Mouse (Mus musculus) embryonic facial prominence, embryonic 15.5 days (tissue): ENCODE results near the gene Thoc2. TPM values are rescaled to one million over a fixed set of nuclear protein-coding genes. Genes with fewer than 3 reads are reported as not detected.

Experiments used
- ATAC-seq: fragments of 200-750 bp; cut with Nextera tagmentation; 2 replicates; pipeline ENCODE4 v1.8.0; 2017; ENCODE audit warnings: low read depth, moderate TSS enrichment; ENCODE audit not compliant: insufficient number of reproducible peaks, low FRiP score, low TSS enrichment
- H3K27ac ChIP-seq: fragments of 300-500 bp; sonication (generic); replicated peaks from 2 replicates; pipeline ENCODE4 v1.5.1; 2015; ENCODE audit warnings: mild to moderate bottlenecking, inconsistent platforms
- H3K27me3 ChIP-seq: fragments of 300-500 bp; sonication (generic); 2 replicates; pipeline ENCODE4 v1.6.1; 2015; ENCODE audit warnings: inconsistent platforms
- H3K36me3 ChIP-seq: fragments of 300-500 bp; sonication (generic); 2 replicates; pipeline ENCODE4 v1.6.1; 2015; ENCODE audit warnings: mild to moderate bottlenecking, inconsistent platforms
- H3K4me1 ChIP-seq: fragments of 300-500 bp; sonication (generic); 2 replicates; pipeline ENCODE4 v1.6.1; 2015; ENCODE audit warnings: inconsistent platforms
- H3K4me2 ChIP-seq: fragments of 300-500 bp; sonication (generic); replicated peaks from 2 replicates; pipeline ENCODE4 v1.6.1; 2015; ENCODE audit warnings: mild to moderate bottlenecking, inconsistent platforms
- H3K4me3 ChIP-seq: fragments of 300-500 bp; sonication (generic); replicated peaks from 2 replicates; pipeline ENCODE4 v1.5.1; 2015; ENCODE audit warnings: mild to moderate bottlenecking, inconsistent platforms
- H3K9ac ChIP-seq: fragments of 300-500 bp; sonication (generic); 2 replicates; pipeline ENCODE4 v1.6.1; 2015; ENCODE audit warnings: inconsistent platforms
- H3K9me3 ChIP-seq: fragments of 300-500 bp; sonication (generic); replicated peaks from 2 replicates; pipeline ENCODE4 v1.6.1; 2016; ENCODE audit warnings: inconsistent platforms
- WGBS: fragments of 180-500 bp; shearing (Covaris S2); methylation state at CpG from one replicate; pipeline ENCODE4 v1.1.7; 2015; 5-methylcytosine and 5-hydroxymethylcytosine counted together
- microRNA-seq: library from miRNA; unstranded; fragments of <30 nt; microRNA quantifications from one replicate; pipeline ENCODE4, GENCODE M21; 2016; ENCODE audit warnings: borderline number of aligned reads
- polyA plus RNA-seq: library from polyadenylated mRNA; unstranded; fragments of >200 nt; fragmentation: Nextera tagmentation; extraction: Ambion mirVana; gene quantifications from 2 replicates; pipeline ENCODE4 v1.2.1, GENCODE M21; 2015

Thoc2 gene
- polyA plus RNA-seq, 1 experiment from 2014 or later: 74.8 TPM

- Histone ChIP-seq H3K27me3 (no peaks in the 10 kb centered on the region), H3K4me3 (no peak overlapping the region), H3K27ac (no peak overlapping the region), H3K9me3 (no peaks in the 10 kb centered on the region), H3K36me3 (no peaks in the 10 kb centered on the region), H3K9ac (no peak overlapping the region), H3K4me1 (no peaks in the 10 kb centered on the region), H3K4me2 (no peak overlapping the region)
- WGBS: 43% methylated on average over 4 of the region's 4 CpGs
- ATAC-seq: no peak
Measured at GRCm38 (mm10) chrX:41884759-41885505, 35.5 kb downstream of the Thoc2 start.

GRCm38 (mm10) chrX:41876581-41876980 is 43.9 kb downstream of the Thoc2 start:
- no peak overlapping the region for H3K4me2 ChIP-seq
- ATAC-seq: no peak
- WGBS: 76% methylated on average over 2 of the region's 2 CpGs
- H3K36me3 ChIP-seq: no peaks in the 10 kb centered on the region
- no peak overlapping the region for H3K27ac ChIP-seq
- H3K4me3 ChIP-seq: no peak overlapping the region
- no peaks in the 10 kb centered on the region for H3K9me3 ChIP-seq
- no peaks in the 10 kb centered on the region for H3K27me3 ChIP-seq
- no peak overlapping the region for H3K9ac ChIP-seq
- H3K4me1 ChIP-seq: no peaks in the 10 kb centered on the region

GRCm38 (mm10) chrX:41837823-41838222 is 82.7 kb downstream of the Thoc2 start:
- H3K36me3 ChIP-seq: no peaks in the 10 kb centered on the region
- no peaks in the 10 kb centered on the region for H3K27me3 ChIP-seq
- H3K27ac ChIP-seq: no peak overlapping the region
- H3K4me2 ChIP-seq: no peak overlapping the region
- H3K9me3 ChIP-seq: no peaks in the 10 kb centered on the region
- ATAC-seq: no peak
- no peak overlapping the region for H3K9ac ChIP-seq
- no peak overlapping the region for H3K4me3 ChIP-seq
- no peaks in the 10 kb centered on the region for H3K4me1 ChIP-seq

- H3K9ac ChIP-seq: no peak overlapping the region
- no peak overlapping the region for H3K4me3 ChIP-seq
- no peak for ATAC-seq
- no peak overlapping the region for H3K4me2 ChIP-seq
- H3K36me3 ChIP-seq: no peaks in the 10 kb centered on the region
- no peaks in the 10 kb centered on the region for H3K4me1 ChIP-seq
- H3K27ac ChIP-seq: no peak overlapping the region
- H3K9me3 ChIP-seq: no peaks in the 10 kb centered on the region
- no peaks in the 10 kb centered on the region for H3K27me3 ChIP-seq
Measured at GRCm38 (mm10) chrX:41805592-41805991, 114.9 kb downstream of the Thoc2 start.

- H3K27me3 ChIP-seq: no peaks in the 10 kb centered on the region
- 91% methylated on average over 6 of the region's 6 CpGs for WGBS
Measured at GRCm38 (mm10) chrX:41793303-41793702, 127.2 kb downstream of the Thoc2 start.

More at GRCm38 (mm10) chrX:41793303-41793702, 127.2 kb downstream of the Thoc2 start:
- Histone ChIP-seq H3K9ac (no peak overlapping the region), H3K9me3 (no peaks in the 10 kb centered on the region), H3K4me2 (no peak overlapping the region), H3K27ac (no peak overlapping the region), H3K36me3 (no peaks in the 10 kb centered on the region), H3K4me1 (no peaks in the 10 kb centered on the region), H3K4me3 (no peak overlapping the region)
- no peak for ATAC-seq

Small RNAs within 50 kb of the gene (microRNA-seq; reads per million reads assigned to microRNA genes)
- gene Gm44490: not detected

Other genes with a start within 250 kb of the Thoc2 start
- gene Xiap, start 139.0 kb upstream of the Thoc2 start, polyA plus RNA-seq: 11.4 and 13.4 TPM in 2 replicates
- gene Stag2, start 228.6 kb upstream of the Thoc2 start, polyA plus RNA-seq: 34.1 and 39.0 TPM in 2 replicates